Mouse (Mus musculus) activated CD4-positive, CD25-positive, alpha-beta regulatory T cell, adult 4 months (primary cell): ENCODE results near the gene Creb3l2. TPM values are rescaled to one million over a fixed set of nuclear protein-coding genes. Genes with fewer than 3 reads are reported as not detected.

ENCODE experiments used
- ATAC-seq: one replicate; pipeline ENCODE4 v1.8.0; 2017
- polyA plus RNA-seq, 2 experiments: library from polyadenylated mRNA; unstranded; fragments of 100-300 nt; shearing (Covaris generic); gene quantifications; one replicate each; pipeline ENCODE4 v1.2.1; 2017

Gene Creb3l2
- polyA plus RNA-seq, 2 experiments from 2014 or later: 3.0 to 3.6 TPM

GRCm38 (mm10) chr6:37322641-37323040 lies 119.3 kb downstream of the Creb3l2 start:
- ATAC-seq: no peak

DNA sequence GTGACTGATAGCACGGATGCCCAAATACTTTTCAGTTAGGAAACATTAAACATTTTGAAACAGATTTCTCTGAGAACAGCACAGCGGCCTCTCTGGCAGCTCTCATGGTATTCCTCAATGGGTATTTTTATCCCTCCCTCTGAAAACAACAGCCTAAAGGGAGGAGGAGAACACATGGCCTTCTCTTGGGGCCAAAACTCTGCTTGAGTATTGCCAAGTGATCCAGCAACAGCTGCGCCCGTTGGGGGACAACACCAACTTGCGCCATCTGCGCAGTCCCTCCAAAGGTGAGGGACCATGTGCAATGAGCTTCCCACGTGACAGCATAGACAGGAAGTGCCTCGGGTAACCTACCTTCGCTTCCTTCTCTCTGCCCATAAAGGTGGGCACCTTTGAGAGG lies 119.9 kb downstream of the Creb3l2 start:
- no peak for ATAC-seq

DNA sequence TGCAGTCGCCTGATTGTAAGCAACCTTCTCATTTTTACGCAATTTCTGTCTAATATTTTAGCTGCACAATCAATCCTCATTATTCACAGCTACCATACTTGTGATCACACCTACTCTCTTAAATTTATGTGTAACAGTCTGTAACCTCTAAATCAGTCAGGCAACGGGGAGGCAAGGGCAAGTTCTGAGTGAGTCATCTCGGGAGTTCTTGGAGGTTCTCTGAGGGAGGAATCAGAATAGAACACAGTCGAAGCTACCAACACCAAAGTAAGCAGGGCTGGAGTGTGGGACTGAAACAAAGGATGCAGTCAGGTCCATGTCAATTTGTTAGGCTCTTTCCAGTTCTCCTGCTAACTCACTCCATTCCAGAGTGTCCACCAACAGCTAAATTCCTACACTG lies 124.0 kb downstream of the Creb3l2 start:
- ATAC-seq: no peak

DNA sequence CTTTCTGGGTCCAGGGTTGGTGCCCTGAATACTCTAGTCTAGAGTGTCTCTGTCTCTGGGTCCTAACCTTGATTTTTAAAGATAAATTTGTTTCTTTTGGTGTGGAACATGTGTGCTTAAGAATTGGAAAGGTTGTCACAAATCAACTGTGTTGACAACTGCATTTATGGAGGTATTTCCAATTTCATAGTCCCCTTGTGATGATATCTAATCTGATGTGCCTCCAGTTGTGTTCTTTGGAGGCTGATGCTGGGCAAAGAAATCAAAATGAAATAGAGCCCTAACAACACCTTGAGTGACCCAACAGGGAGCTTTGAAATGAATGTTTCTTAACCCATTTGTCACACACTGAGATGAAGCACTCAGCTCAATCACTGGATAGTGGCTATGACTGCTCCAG lies 126.5 kb downstream of the Creb3l2 start:
- no peak for ATAC-seq

GRCm38 (mm10) chr6:37310601-37311000 lies 131.3 kb downstream of the Creb3l2 start:
- no peak for ATAC-seq

- no peak for ATAC-seq
Measured at GRCm38 (mm10) chr6:37306616-37307015, 135.3 kb downstream of the Creb3l2 start.

GRCm38 (mm10) chr6:37300492-37300891 lies 141.5 kb downstream of the Creb3l2 start:
- ATAC-seq: no peak

DNA sequence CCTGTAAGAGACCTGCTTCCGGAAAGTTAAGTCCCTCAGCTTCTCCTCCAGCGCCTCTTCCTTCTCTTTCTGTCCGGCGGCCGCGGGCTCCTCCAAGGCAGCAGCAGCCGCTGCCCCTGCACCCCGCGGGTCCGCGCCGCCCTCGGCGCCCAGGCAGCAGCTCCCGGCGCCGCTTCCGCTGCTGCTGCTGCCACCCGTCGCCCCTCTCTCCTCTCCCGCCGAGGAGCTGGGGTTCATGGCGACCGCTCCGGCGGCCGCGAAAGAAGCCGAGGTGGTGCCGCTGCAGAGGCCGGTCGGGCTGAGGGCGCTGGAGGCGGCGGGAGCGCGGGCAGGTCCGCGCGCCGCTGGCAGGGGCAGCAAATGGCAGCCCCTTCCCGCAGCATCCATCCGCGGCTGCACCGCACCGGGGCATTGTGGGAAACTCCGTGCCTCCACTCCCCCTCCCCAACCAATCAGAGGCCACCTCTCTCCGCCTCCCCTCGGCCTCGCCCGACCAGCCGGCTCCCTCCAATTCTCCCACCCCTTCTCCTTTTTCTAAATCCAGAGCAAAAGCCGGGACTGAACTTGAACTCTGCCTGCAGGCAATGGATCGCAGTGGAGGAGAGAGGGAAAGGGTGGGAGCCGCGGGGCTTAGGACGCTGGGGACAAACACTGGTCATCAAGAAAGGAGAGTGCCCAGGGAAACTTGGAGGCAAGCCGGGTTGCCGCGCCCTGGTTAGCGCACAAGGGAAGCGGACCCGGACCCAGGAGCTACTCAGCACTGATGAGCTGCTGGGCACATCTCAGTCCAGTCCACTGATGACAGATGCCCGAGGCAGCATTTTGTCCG lies 142.2 kb downstream of the Creb3l2 start, which contains the start of gene Dgki:
Gene Dgki, minus strand, starts transcription at position 623 of the 829 bp plus-strand sequence.
- no peak for ATAC-seq

- ATAC-seq: no peak
Measured at GRCm38 (mm10) chr6:37298982-37299381, 143.0 kb downstream of the Creb3l2 start.

DNA sequence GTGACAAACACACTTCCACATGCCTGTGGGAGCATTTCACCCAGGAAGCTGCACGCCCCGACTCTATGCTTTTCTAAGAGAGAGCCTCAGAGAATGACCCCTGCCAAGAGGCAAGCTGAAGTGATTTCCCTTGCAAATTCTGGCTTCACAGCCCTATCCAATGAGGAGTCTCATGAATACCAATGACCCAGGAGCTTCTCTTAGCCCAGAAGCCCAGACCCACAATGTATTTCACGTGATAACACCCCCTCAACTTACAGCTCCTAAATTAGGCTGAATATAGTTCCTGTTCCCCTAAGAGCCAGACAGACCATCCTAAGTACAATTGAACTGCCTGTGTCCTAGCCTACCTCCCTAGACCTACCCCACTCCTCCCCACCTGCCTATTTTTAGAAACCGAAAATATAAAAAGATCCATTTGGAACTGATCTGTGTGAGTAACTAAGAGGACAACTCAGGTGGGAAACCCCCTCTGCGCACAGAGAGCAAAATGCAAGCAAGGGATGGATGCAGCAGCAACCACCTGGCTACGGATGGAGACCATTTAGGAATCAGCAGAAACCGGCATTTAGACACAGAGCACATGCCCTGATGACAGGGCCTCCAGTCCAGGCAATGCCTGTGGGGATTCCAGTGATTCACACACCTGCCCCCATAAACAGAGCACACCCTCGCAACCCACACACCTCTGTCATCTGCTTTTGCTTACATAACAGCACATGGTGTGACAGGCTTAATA lies 144.0 kb downstream of the Creb3l2 start:
- ATAC-seq: no peak

DNA sequence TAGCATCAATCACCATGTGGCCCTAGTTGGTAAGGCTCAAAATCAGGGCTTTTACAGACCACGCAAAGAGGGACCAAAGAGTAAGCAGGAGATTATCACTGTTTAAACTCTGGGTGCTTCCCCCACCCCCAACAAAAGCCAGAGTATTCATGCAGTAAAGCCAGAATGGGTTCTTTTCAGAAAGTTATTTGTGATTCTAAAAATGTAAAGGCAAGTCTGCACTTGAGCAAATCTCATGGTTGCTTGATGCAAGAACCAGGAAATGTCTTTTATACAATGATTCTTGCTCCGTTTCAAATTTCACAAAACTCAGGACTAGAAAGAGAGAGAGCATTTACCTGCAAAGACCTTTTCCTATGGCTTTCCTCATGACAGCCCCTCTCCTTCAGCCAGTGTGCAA lies 149.9 kb downstream of the Creb3l2 start:
- no peak for ATAC-seq

GRCm38 (mm10) chr6:37291171-37291570 lies 150.8 kb downstream of the Creb3l2 start:
- ATAC-seq: no peak

DNA sequence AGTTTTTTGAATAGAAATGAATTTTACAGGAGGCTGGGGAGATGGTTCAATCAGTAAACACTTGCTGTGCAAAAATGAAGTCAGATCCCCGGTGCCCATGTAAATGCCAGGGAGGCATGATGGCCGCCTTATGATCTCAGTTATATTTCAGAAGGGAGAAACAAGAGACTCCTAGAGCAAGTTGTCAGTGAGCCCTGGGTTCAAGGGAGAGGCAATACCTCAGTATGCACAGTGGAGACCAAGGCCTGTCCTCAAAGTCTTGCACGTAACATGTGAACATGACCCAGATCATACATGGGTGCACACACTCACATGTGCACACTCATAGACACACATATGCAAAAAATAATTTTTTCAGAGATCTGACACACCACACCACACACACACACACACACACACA lies 151.3 kb downstream of the Creb3l2 start:
- no peak for ATAC-seq

DNA sequence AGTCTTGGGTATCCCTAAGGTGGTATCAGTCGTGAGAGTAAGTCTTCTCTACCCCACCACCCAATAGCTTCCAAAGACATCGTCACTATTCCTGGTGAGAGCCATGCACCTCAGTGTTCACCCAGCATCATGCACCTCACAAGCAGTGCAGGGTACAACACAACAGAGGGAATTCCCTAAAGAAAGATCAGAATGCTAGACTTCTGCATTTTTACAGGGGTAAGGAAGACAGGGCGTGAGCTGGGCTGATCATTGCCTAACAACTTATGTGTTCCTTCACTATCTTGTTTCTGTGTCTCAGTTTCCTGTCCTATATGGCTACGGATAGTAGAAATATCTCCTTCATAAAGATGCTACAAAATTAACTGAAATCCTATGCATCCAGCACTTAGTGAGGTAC lies 155.8 kb downstream of the Creb3l2 start:
- no peak for ATAC-seq

- no peak for ATAC-seq
Measured at GRCm38 (mm10) chr6:37284879-37285278, 157.1 kb downstream of the Creb3l2 start.

- no peak for ATAC-seq
Measured at GRCm38 (mm10) chr6:37283336-37283735, 158.6 kb downstream of the Creb3l2 start.

GRCm38 (mm10) chr6:37282659-37283058 lies 159.3 kb downstream of the Creb3l2 start:
- no peak for ATAC-seq

Other genes starting within 250 kb of the Creb3l2 start
- gene Dgki, start 142.0 kb downstream of the Creb3l2 start, polyA plus RNA-seq: under 1 TPM in 1 of 2 experiments, not detected in 1; 0.21 TPM
- not detected for gene Akr1d1, start 88.0 kb upstream of the Creb3l2 start, polyA plus RNA-seq